Mouse (Mus musculus) forebrain, embryonic 16.5 days (tissue): ENCODE results near the gene Rhox3a2. TPM values are rescaled to one million over a fixed set of nuclear protein-coding genes. Genes with fewer than 3 reads are reported as not detected.
"Not testable (repeated sequence)": the region's sequence is repeated elsewhere in the genome, so short reads cannot be mapped to it uniquely, and the experiment has no call there.

Source experiments
- ATAC-seq: fragments of 200-750 bp; cut with Nextera tagmentation; 2 replicates; pipeline ENCODE4 v1.8.0; 2017; ENCODE audit warnings: mild to moderate bottlenecking, moderate library complexity
- H3K27ac ChIP-seq: fragments of 300-500 bp; sonication (generic); 2 replicates; pipeline ENCODE4 v1.5.1; 2014; ENCODE audit warnings: low read length, control low read depth
- H3K27me3 ChIP-seq: fragments of 300-500 bp; sonication (generic); replicated peaks from 2 replicates; pipeline ENCODE4 v1.6.1; 2014; ENCODE audit warnings: low read length; ENCODE audit not compliant: control insufficient read depth, insufficient read depth
- H3K36me3 ChIP-seq: fragments of 300-500 bp; sonication (generic); 2 replicates; pipeline ENCODE4 v1.6.1; 2014; ENCODE audit not compliant: control insufficient read depth, insufficient read depth
- H3K4me1 ChIP-seq: fragments of 300-500 bp; sonication (generic); replicated peaks from 2 replicates; pipeline ENCODE4 v1.6.1; 2014; ENCODE audit warnings: low read length; ENCODE audit not compliant: control insufficient read depth, insufficient read depth
- H3K4me2 ChIP-seq: fragments of 300-500 bp; sonication (generic); 2 replicates; pipeline ENCODE4 v1.6.1; 2014; ENCODE audit warnings: mild to moderate bottlenecking, low read length, control low read depth
- H3K4me3 ChIP-seq: fragments of 300-500 bp; sonication (generic); replicated peaks from 2 replicates; pipeline ENCODE4 v1.5.1; 2014; ENCODE audit warnings: mild to moderate bottlenecking, low read length, control low read depth
- H3K9ac ChIP-seq: fragments of 300-500 bp; sonication (generic); replicated peaks from 2 replicates; pipeline ENCODE4 v1.6.1; 2014; ENCODE audit warnings: low read depth, low read length, control low read depth
- H3K9me3 ChIP-seq: fragments of 300-500 bp; sonication (generic); 2 replicates; pipeline ENCODE4 v1.6.1; 2016; ENCODE audit warnings: low read length; ENCODE audit not compliant: control insufficient read depth
- whole genome bisulfite sequencing: fragments of 180-500 bp; shearing (Covaris S2); extraction: QIAGEN DNeasy Blood & Tissue Kit; methylation state at CpG from one replicate; pipeline ENCODE4 v1.1.7; 2014; 5-methylcytosine and 5-hydroxymethylcytosine counted together
- polyA plus RNA-seq: library from polyadenylated mRNA; unstranded; fragments of >200 nt; fragmentation: Nextera tagmentation; extraction: Ambion mirVana; gene quantifications from 2 replicates; pipeline ENCODE4 v1.2.1, GENCODE M21; 2015

Rhox3a2 gene
- polyA plus RNA-seq, result not detected in 2 replicates

GRCm38 (mm10) chrX:37379728-37380127 lies at the start of gene Rhox3a2:
Rhox3a2 (plus strand) TSS chrX:37380028.
- no CpG with 5 or more reads among the region's 1 CpGs for WGBS
- not testable (repeated sequence) for H3K27ac ChIP-seq, ATAC-seq

GRCm38 (mm10) chrX:37390548-37390947 lies 10.7 kb downstream of the Rhox3a2 start, which contains the start of gene Rhox4a2:
Rhox4a2 (plus strand) TSS chrX:37390848.
- not testable (repeated sequence) for H3K4me3 ChIP-seq, H3K36me3 ChIP-seq, H3K9ac ChIP-seq, H3K4me1 ChIP-seq, H3K4me2 ChIP-seq, ATAC-seq, H3K27ac ChIP-seq, H3K9me3 ChIP-seq, H3K27me3 ChIP-seq
- 93% methylated on average over 8 of the region's 16 CpGs for WGBS

More at GRCm38 (mm10) chrX:37379728-37380127, at the start of gene Rhox3a2:
- H3K4me3 ChIP-seq, H3K4me2 ChIP-seq, H3K9ac ChIP-seq, H3K4me1 ChIP-seq, H3K27me3 ChIP-seq, H3K9me3 ChIP-seq, H3K36me3 ChIP-seq: not testable (repeated sequence)

- not testable (repeated sequence) for H3K9ac ChIP-seq, H3K36me3 ChIP-seq, H3K27ac ChIP-seq, H3K9me3 ChIP-seq, H3K4me2 ChIP-seq, H3K4me3 ChIP-seq, ATAC-seq, H3K27me3 ChIP-seq, H3K4me1 ChIP-seq
- WGBS, result no CpG with 5 or more reads among the region's 9 CpGs
These were observed 31.9 kb downstream of the Rhox3a2 start, which contains the start of gene Rhox2b for GRCm38 (mm10) chrX:37411767-37412166. Rhox2b (plus strand) TSS chrX:37412067.

- 84% methylated on average over 14 of the region's 15 CpGs for WGBS
- H3K9ac ChIP-seq, H3K27ac ChIP-seq, H3K4me3 ChIP-seq, H3K4me1 ChIP-seq, H3K36me3 ChIP-seq, H3K9me3 ChIP-seq, H3K4me2 ChIP-seq, H3K27me3 ChIP-seq, ATAC-seq: not testable (repeated sequence)
These were observed 52.4 kb downstream of the Rhox3a2 start, which contains the start of gene Rhox4b for GRCm38 (mm10) chrX:37432194-37432593. Rhox4b (plus strand) TSS chrX:37432494.

Other genes with a start within 250 kb of the Rhox3a2 start
- 0.15 TPM in 1 of 2 replicates, not detected in the other for gene Akap14, start 211.2 kb upstream of the Rhox3a2 start, polyA plus RNA-seq
- gene Ndufa1, start 188.9 kb upstream of the Rhox3a2 start, polyA plus RNA-seq, result 384 and 446 TPM in 2 replicates
- 15.7 TPM in 2 replicates for gene Rnf113a1, start 188.8 kb upstream of the Rhox3a2 start, polyA plus RNA-seq
- not detected in 2 replicates for gene Gm9, start 169.0 kb upstream of the Rhox3a2 start, polyA plus RNA-seq
- gene Rhox1, start 157.8 kb upstream of the Rhox3a2 start, polyA plus RNA-seq, result not detected in 2 replicates
- gene Rhox2a, start 135.1 kb upstream of the Rhox3a2 start, polyA plus RNA-seq, result not detected in 2 replicates
- gene Rhox3a, start 130.1 kb upstream of the Rhox3a2 start, polyA plus RNA-seq, result not detected in 2 replicates
- gene Rhox4a, start 114.7 kb upstream of the Rhox3a2 start, polyA plus RNA-seq, result not detected in 2 replicates
- gene Rhox4a2, start 10.8 kb downstream of the Rhox3a2 start, polyA plus RNA-seq, result not detected in 2 replicates
- gene Rhox2b, start 32.0 kb downstream of the Rhox3a2 start, polyA plus RNA-seq, result not detected in 2 replicates
- not detected in 2 replicates for gene Rhox4b, start 52.5 kb downstream of the Rhox3a2 start, polyA plus RNA-seq
- not detected in 2 replicates for gene Rhox2c, start 73.7 kb downstream of the Rhox3a2 start, polyA plus RNA-seq
- not detected in 2 replicates for gene Rhox3c, start 78.6 kb downstream of the Rhox3a2 start, polyA plus RNA-seq
- gene Rhox4c, start 100.3 kb downstream of the Rhox3a2 start, polyA plus RNA-seq, result not detected in 2 replicates
- not detected in 2 replicates for gene Rhox2d, start 113.4 kb downstream of the Rhox3a2 start, polyA plus RNA-seq
- gene Rhox4d, start 134.3 kb downstream of the Rhox3a2 start, polyA plus RNA-seq, result not detected in 2 replicates
- gene Rhox2e, start 150.4 kb downstream of the Rhox3a2 start, polyA plus RNA-seq, result not detected in 2 replicates
- gene Rhox3e, start 162.0 kb downstream of the Rhox3a2 start, polyA plus RNA-seq, result not detected in 2 replicates
- not detected in 2 replicates for gene Rhox4e, start 177.4 kb downstream of the Rhox3a2 start, polyA plus RNA-seq
- gene Rhox2f, start 191.4 kb downstream of the Rhox3a2 start, polyA plus RNA-seq, result not detected in 2 replicates
- not detected in 2 replicates for gene Rhox3f, start 201.0 kb downstream of the Rhox3a2 start, polyA plus RNA-seq
- gene Rhox4f, start 227.7 kb downstream of the Rhox3a2 start, polyA plus RNA-seq, result not detected in 2 replicates
- gene Rhox3g, start 248.6 kb downstream of the Rhox3a2 start, polyA plus RNA-seq, result not detected in 2 replicates